Mouse (Mus musculus) intestine, embryonic 15.5 days (tissue): ENCODE results near the gene Mypop. TPM values are rescaled to one million over a fixed set of nuclear protein-coding genes. Genes with fewer than 3 reads are reported as not detected.

Experiments
- ATAC-seq: fragments of 200-750 bp; cut with Nextera tagmentation; 2 replicates; pipeline ENCODE4 v1.8.0; 2017; ENCODE audit warnings: moderate TSS enrichment, moderate library complexity
- H3K27ac ChIP-seq: fragments of 300-500 bp; sonication (generic); 2 replicates; pipeline ENCODE4 v1.5.1; 2015; ENCODE audit warnings: mild to moderate bottlenecking, inconsistent platforms
- H3K27me3 ChIP-seq: fragments of 300-500 bp; sonication (generic); replicated peaks from 2 replicates; pipeline ENCODE4 v1.6.1; 2015; ENCODE audit warnings: inconsistent platforms
- H3K36me3 ChIP-seq: fragments of 300-500 bp; sonication (generic); 2 replicates; pipeline ENCODE4 v1.6.1; 2015; ENCODE audit warnings: inconsistent platforms
- H3K4me1 ChIP-seq: fragments of 300-500 bp; sonication (generic); replicated peaks from 2 replicates; pipeline ENCODE4 v1.6.1; 2015; ENCODE audit warnings: inconsistent platforms
- H3K4me2 ChIP-seq: fragments of 300-500 bp; sonication (generic); replicated peaks from 2 replicates; pipeline ENCODE4 v1.6.1; 2015; ENCODE audit warnings: mild to moderate bottlenecking, inconsistent platforms
- H3K4me3 ChIP-seq: fragments of 300-500 bp; sonication (generic); replicated peaks from 2 replicates; pipeline ENCODE4 v1.5.1; 2015; ENCODE audit warnings: inconsistent platforms
- H3K9ac ChIP-seq: fragments of 300-500 bp; sonication (generic); 2 replicates; pipeline ENCODE4 v1.6.1; 2015; ENCODE audit warnings: inconsistent platforms
- H3K9me3 ChIP-seq: fragments of 300-500 bp; sonication (generic); 2 replicates; pipeline ENCODE4 v1.6.1; 2016; ENCODE audit warnings: inconsistent platforms
- WGBS: fragments of 180-500 bp; shearing (Covaris S2); methylation state at CpG from one replicate; pipeline ENCODE4 v1.1.7; 2015; 5-methylcytosine and 5-hydroxymethylcytosine counted together
- polyA plus RNA-seq: library from polyadenylated mRNA; unstranded; fragments of >200 nt; fragmentation: Nextera tagmentation; extraction: Ambion mirVana; gene quantifications from 2 replicates; pipeline ENCODE4 v1.2.1, GENCODE M21; 2015

Gene Mypop
- polyA plus RNA-seq, 1 experiment from 2014 or later, result 2.5 TPM

- WGBS, result 4% methylated on average over 31 of the region's 31 CpGs
- no peak for ATAC-seq
- H3K27ac ChIP-seq, result no peak overlapping the region
- H3K27me3 ChIP-seq, result peaks cover 22% of the 10 kb centered on the region
- H3K36me3 ChIP-seq, result no peaks in the 10 kb centered on the region
- peak overlapping the region; percentile 47 for H3K4me3 ChIP-seq
- peak overlapping the region; percentile 93 for H3K4me2 ChIP-seq
- H3K4me1 ChIP-seq, result peaks cover 11% of the 10 kb centered on the region
- H3K9me3 ChIP-seq, result no peaks in the 10 kb centered on the region
- peak overlapping the region; percentile 59 for H3K9ac ChIP-seq
Measured at GRCm38 (mm10) chr7:18992294-18992675, 1.2 kb downstream of the Mypop start.

- no peak for ATAC-seq
- peak overlapping the region; percentile 93; the same call in 1 of the 2 replicates for H3K4me2 ChIP-seq
- H3K9ac ChIP-seq, result no peak overlapping the region
- H3K4me1 ChIP-seq, result peaks cover 11% of the 10 kb centered on the region
- H3K36me3 ChIP-seq, result no peaks in the 10 kb centered on the region
- no peak overlapping the region for H3K27ac ChIP-seq
- H3K9me3 ChIP-seq, result no peaks in the 10 kb centered on the region
- 91% methylated on average over 5 of the region's 5 CpGs for WGBS
- peaks cover 18% of the 10 kb centered on the region for H3K27me3 ChIP-seq
- no peak overlapping the region for H3K4me3 ChIP-seq
Measured at GRCm38 (mm10) chr7:18993036-18993435, 2.0 kb downstream of the Mypop start.

DNA sequence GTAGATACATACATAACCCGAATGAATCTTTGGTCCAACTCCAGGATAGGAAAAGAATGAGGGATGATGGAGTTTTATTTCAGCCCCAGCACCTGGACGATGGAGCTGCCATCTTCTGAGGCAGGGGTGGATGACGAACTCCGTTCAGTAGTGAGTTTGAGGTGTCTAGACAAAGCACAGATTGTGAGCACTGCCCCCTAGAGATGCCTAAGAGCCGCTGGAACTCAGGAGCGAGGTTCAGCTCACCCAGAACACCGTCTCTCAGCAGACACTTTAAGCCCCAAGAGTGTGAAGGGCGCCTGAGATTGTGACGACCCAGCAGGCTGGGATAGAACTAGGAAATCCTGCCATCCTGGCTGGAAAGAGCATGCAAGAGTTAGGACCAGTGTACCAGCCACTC, 7.8 kb downstream of the Mypop start:
- H3K4me2 ChIP-seq, result no peak overlapping the region
- H3K36me3 ChIP-seq, result no peaks in the 10 kb centered on the region
- no peak overlapping the region for H3K4me3 ChIP-seq
- ATAC-seq, result no peak
- H3K4me1 ChIP-seq, result peaks cover 21% of the 10 kb centered on the region
- no peak overlapping the region for H3K9ac ChIP-seq
- no peaks in the 10 kb centered on the region for H3K9me3 ChIP-seq
- 49% methylated on average over 9 of the region's 9 CpGs for WGBS
- no peaks in the 10 kb centered on the region for H3K27me3 ChIP-seq
- H3K27ac ChIP-seq, result no peak overlapping the region

DNA sequence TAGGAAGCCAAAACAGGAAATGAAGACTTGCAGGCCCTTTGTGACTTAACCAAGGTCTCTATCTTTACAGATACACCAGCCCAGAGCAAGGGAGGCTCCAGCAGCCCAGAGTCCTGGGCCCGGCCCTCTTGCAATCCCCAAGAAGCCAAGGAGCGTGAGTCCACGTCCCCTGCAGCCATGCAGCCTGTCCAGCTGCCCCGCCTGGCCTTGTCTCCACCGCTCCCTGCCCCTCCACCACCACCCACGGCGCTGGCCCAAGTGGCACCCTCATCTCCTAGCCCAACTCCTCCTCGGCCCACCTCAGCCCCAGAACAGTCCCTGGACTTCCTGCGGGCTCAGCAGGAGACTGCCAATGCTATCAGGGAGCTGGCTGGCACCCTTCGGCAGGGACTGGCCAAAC, 9.4 kb downstream of the Mypop start:
- WGBS, result 42% methylated on average over 10 of the region's 10 CpGs
- Histone ChIP-seq H3K4me1 (peaks cover 32% of the 10 kb centered on the region), H3K4me2 (peak overlapping the region; percentile 63), H3K9me3 (no peaks in the 10 kb centered on the region), H3K27ac (peak overlapping the region; percentile 82; the same call in 1 of the 2 replicates), H3K9ac (peak overlapping the region; percentile 44), H3K36me3 (peaks cover 3% of the 10 kb centered on the region; the same call in 1 of the 2 replicates), H3K4me3 (peak overlapping the region; percentile 36), H3K27me3 (no peaks in the 10 kb centered on the region)
- no peak for ATAC-seq

DNA sequence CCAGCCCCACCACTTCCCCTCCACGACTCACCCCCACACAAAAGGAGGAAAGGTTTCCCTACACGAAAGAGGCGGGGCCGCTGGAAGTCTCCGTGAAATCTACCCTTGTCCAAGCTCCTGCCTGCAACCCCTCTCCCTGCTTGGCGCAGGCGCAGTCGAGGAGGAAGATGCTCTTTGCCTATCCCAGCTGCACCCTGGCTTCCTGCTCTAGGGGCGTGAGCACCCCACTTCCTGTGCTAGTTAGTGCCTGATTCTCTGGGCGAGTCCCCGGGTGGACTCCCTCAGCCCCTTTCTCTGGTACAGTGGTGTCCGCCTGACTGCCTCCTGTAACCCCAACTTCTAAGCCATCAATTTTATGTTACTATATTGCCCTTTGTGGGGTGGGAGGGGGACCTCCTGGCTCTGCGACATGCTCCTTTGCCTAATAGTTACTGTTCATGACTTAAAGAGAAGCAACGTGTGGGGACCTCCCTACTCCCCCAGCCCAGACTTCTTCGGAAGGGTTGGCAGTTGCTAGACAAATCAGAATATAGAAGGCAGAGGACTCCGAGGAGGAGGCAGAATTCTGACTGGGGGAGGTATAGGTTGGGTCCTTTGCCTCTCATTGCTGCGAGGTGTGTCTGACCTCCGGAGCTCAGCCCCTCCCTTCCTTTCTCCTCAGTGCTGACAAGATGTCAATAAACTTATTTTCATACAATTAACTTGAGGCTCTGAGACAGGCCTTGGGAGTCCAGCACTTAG, 10.2 kb downstream of the Mypop start:
- ATAC-seq, result peak; percentile 9
- 24% methylated on average over 18 of the region's 18 CpGs for WGBS
- H3K9me3 ChIP-seq, result no peaks in the 10 kb centered on the region
- peak overlapping the region; percentile 36 for H3K4me3 ChIP-seq
- H3K27ac ChIP-seq, result peak overlapping the region; percentile 82
- H3K9ac ChIP-seq, result peak overlapping the region; percentile 44
- no peaks in the 10 kb centered on the region for H3K27me3 ChIP-seq
- H3K4me2 ChIP-seq, result peak overlapping the region; percentile 63
- peaks cover 8% of the 10 kb centered on the region; the same call in 1 of the 2 replicates for H3K36me3 ChIP-seq
- H3K4me1 ChIP-seq, result peaks cover 40% of the 10 kb centered on the region

DNA sequence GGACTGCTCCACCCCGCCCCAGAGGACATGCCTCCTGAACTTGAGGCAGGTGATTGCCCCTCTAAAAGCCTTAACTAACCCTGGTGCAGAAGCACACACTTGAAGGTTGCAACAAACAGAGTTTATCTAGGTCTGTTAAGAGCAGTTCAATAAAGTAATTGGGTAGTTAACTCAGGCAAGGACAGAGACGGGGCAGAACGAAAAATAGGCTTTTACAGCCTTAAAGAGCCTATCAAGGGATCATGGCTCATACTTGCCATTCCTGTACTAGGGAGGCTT, 10.7 kb downstream of the Mypop start:
- 45% methylated on average over 3 of the region's 3 CpGs for WGBS
- H3K27ac ChIP-seq, result peak overlapping the region; percentile 82
- no peak overlapping the region for H3K9ac ChIP-seq
- H3K9me3 ChIP-seq, result no peaks in the 10 kb centered on the region
- no peak overlapping the region for H3K4me3 ChIP-seq
- H3K4me1 ChIP-seq, result peaks cover 42% of the 10 kb centered on the region
- H3K36me3 ChIP-seq, result peaks cover 8% of the 10 kb centered on the region; the same call in 1 of the 2 replicates
- H3K27me3 ChIP-seq, result no peaks in the 10 kb centered on the region
- peak overlapping the region; percentile 63 for H3K4me2 ChIP-seq
- no peak for ATAC-seq

DNA sequence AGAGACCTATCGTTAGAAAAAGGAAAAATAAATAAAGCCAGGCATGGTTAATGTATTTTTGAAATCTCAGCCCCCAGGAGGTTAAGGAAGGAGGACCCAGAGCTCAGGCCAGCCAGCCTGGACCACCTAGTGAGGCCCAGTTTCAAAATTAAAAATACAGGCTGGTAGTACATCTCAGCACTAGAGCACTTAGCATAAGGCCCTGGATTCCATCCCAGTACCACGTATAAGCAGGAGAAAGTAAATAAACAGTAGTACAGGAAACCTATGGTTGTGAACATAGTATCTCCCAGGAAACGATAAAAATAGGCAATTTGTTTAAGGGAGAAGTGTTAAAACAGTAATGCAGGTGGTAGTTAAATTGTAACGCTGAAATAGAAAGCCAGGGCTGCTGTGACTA, 11.1 kb downstream of the Mypop start:
- Histone ChIP-seq H3K36me3 (peaks cover 8% of the 10 kb centered on the region; the same call in 1 of the 2 replicates), H3K27ac (peak overlapping the region; percentile 82), H3K27me3 (no peaks in the 10 kb centered on the region), H3K4me3 (peak overlapping the region; percentile 38), H3K4me2 (peak overlapping the region; percentile 75), H3K9me3 (no peaks in the 10 kb centered on the region), H3K9ac (peak overlapping the region; percentile 52; the same call in 1 of the 2 replicates), H3K4me1 (peaks cover 46% of the 10 kb centered on the region)
- ATAC-seq, result no peak
- 10% methylated on average over 4 of the region's 4 CpGs for WGBS

- H3K27me3 ChIP-seq, result no peaks in the 10 kb centered on the region
- H3K36me3 ChIP-seq, result peaks cover 8% of the 10 kb centered on the region; the same call in 1 of the 2 replicates
- H3K9ac ChIP-seq, result peak overlapping the region; percentile 52
- WGBS, result under 1% methylated on average over 17 of the region's 17 CpGs
- H3K4me3 ChIP-seq, result peak overlapping the region; percentile 38
- peak overlapping the region; percentile 75 for H3K4me2 ChIP-seq
- peaks cover 54% of the 10 kb centered on the region for H3K4me1 ChIP-seq
- no peaks in the 10 kb centered on the region for H3K9me3 ChIP-seq
- peak overlapping the region; percentile 82 for H3K27ac ChIP-seq
- peak; percentile 47 for ATAC-seq
Measured at GRCm38 (mm10) chr7:19002848-19003498, 11.9 kb downstream of the Mypop start.

- Histone ChIP-seq H3K27ac (peak within 1 kb of the TSS; percentile 99), H3K36me3 (peaks cover 8% of the 10 kb centered on the region; the same call in 1 of the 2 replicates), H3K27me3 (no peaks in the 10 kb centered on the region), H3K4me2 (peak within 1 kb of the TSS; percentile 98), H3K4me3 (peak within 1 kb of the TSS; percentile 78), H3K9ac (peak within 1 kb of the TSS; percentile 93), H3K9me3 (no peaks in the 10 kb centered on the region), H3K4me1 (peaks cover 56% of the 10 kb centered on the region)
- under 1% methylated on average over 89 of the region's 90 CpGs for WGBS
- ATAC-seq, result peak; percentile 57
Measured at GRCm38 (mm10) chr7:19003902-19004630, 13.0 kb downstream of the Mypop start, which contains the start of gene Irf2bp1. Gene Irf2bp1 (plus strand): TSS chr7:19004044.

DNA sequence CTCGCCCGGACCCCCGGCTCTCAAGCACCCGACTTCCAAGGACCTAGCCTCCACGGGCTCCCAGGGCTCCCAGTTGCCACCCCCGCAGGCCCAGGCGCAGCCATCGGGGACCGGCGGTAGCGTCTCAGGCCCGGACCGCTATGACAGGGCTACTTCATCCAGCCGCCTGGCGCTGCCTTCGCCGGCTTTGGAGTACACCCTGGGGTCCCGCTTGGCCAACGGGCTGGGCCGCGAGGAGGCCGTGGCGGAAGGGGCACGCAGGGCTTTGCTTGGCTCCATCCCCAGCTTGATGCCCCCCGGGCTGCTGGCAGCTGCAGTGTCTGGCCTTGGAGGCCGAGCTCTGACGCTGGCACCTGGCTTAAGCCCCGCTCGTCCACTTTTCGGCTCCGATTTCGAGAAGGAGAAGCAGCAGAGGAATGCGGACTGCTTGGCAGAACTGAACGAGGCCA, 13.6 kb downstream of the Mypop start:
- Histone ChIP-seq H3K27ac (peak overlapping the region; percentile 99), H3K9me3 (no peaks in the 10 kb centered on the region), H3K36me3 (peaks cover 8% of the 10 kb centered on the region; the same call in 1 of the 2 replicates), H3K4me2 (peak overlapping the region; percentile 98), H3K9ac (peak overlapping the region; percentile 93), H3K4me3 (peak overlapping the region; percentile 78), H3K4me1 (peaks cover 62% of the 10 kb centered on the region), H3K27me3 (no peaks in the 10 kb centered on the region)
- WGBS, result 4% methylated on average over 34 of the region's 34 CpGs
- ATAC-seq, result no peak

GRCm38 (mm10) chr7:19005417-19006121, 14.5 kb downstream of the Mypop start:
- Histone ChIP-seq H3K36me3 (peaks cover 8% of the 10 kb centered on the region; the same call in 1 of the 2 replicates), H3K27ac (peak overlapping the region; percentile 99; the same call in 1 of the 2 replicates), H3K4me3 (peak overlapping the region; percentile 78), H3K4me2 (peak overlapping the region; percentile 98), H3K9me3 (no peaks in the 10 kb centered on the region), H3K9ac (peak overlapping the region; percentile 93; the same call in 1 of the 2 replicates), H3K27me3 (no peaks in the 10 kb centered on the region), H3K4me1 (peaks cover 61% of the 10 kb centered on the region)
- ATAC-seq, result no peak
- WGBS, result 73% methylated on average over 34 of the region's 34 CpGs
